Mouse (Mus musculus) cerebellum, adult 11-12 months (tissue): Measurements from ENCODE around the gene Prss27.

Experiments
- DNase-seq: peaks from one replicate; pipeline ENCODE4 v3.0.0; 2022

Gene Prss27

DNA sequence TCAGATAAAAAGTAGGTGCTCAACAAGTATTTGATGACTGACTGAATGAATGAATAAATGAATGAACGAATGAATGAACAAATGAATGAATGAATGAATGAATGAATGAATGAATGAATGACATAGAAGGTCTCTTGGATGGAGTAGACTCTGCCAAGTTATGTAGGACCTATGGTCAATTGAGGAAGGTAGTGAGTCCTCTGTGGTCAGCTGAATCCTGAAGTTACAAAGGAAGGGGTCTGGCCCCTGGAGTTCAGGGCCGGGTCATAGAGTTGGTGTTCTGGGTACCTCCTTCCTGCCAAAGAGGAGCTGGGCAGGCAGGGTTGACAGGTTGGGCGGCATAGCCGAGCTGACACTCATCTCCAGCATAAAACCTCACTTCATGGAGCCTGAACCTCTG, at the start of gene Prss27:
Gene Prss27 (plus strand): TSS at position 301 of the 400 bp plus-strand sequence.
- no peak for DNase-seq

DNA sequence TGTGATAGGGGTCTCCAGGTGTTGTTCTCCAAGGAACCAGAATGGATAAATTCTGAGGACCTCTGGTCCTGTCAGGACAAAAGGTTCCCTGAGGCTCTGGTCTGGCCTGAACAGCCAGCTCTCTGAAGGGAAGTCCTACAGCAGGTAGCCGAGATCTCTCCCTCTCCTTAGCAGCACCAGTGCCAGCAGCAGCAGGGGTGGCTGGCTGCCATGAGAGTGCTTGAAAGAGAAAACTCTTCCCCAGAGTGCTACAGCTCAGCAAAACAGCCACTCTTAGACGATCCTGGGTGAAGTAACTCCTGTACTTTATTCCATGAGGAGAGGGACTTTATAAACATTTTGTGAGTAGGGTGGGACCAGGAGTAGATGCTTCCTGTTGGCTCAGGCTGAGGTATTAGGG, 48.1 kb upstream of the Prss27 start:
- no peak for DNase-seq

- DNase-seq = no peak
Measured at GRCm38 (mm10) chr17:23992789-23993553, 45.0 kb upstream of the Prss27 start.

GRCm38 (mm10) chr17:23993559-23994428, 44.1 kb upstream of the Prss27 start:
- peak; percentile 80 for DNase-seq

GRCm38 (mm10) chr17:23994667-23995066, 43.3 kb upstream of the Prss27 start:
- DNase-seq = no peak

GRCm38 (mm10) chr17:23995421-23995820, 42.5 kb upstream of the Prss27 start:
- no peak for DNase-seq

- DNase-seq = no peak
Measured at GRCm38 (mm10) chr17:23997901-23998300, 40.0 kb upstream of the Prss27 start, which contains the start of gene Prss22. TSS of gene Prss22 (minus strand) at chr17:23998100.

DNA sequence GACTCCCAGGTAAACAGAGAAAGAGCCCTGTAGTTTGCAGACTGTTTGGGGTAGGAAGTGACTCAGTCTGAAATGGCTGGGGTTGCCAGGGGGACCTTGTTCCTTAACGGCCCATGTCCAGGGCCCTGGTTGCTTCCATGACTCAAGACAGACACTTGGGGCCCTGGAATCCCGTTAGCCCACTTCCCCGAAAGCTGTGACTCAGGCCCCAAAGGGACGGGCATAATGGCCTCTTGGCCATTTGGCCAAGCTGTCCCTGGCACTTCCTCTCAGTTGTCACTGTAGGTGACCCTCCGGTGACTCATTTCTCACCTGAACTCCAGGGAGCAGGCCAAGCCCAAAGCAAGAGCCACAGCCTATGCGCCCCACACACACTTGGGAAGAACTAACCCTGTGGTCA, 39.6 kb upstream of the Prss27 start:
- DNase-seq = no peak

DNA sequence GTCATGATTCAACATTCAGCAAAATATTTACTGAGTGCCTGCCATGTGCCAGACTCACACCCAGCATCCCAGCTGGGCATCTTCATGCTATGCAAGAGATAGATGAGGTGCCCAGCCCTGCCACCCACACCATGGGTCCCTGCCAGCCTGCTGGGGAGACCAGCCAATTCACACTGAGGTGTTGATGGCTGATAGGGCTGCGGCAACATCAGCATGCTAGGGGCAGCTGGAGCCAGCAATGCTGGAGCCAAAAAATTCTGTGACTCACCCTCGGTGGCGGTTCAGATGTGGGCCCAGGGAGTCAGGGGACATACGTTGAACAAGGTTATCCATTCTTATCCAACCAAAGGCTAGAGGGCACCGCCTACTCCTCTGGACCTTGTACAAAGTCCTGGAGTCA, 37.5 kb upstream of the Prss27 start:
- DNase-seq = no peak

DNA sequence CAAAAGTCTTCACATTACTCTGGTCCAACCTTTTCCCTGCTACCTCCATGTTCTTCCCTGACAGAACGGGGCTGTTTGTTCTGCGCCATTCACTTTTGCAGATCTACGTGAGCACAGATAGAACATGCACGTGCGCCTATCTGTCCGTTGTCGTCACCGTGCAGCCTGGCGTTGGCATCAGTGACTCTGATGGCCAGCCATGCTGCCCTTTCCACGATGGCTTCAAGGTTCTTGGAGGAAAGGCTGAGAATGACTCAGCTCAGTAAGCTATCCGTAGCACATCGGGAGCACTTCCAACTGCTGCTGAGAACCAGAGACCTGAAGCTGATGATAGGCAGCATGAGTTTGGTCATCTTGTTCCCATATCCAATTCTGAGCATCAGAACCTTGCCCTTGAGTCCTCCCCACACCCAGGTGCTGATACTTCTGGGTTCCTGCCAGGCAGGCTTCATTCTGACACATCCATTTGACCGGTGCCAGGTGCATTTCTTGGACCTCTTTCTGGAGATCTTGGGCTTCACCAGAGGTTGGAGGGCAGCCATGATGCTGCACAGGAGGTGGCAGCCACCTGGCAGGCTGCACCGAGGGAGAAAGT, 33.8 kb upstream of the Prss27 start:
- DNase-seq = peak; percentile 54

DNA sequence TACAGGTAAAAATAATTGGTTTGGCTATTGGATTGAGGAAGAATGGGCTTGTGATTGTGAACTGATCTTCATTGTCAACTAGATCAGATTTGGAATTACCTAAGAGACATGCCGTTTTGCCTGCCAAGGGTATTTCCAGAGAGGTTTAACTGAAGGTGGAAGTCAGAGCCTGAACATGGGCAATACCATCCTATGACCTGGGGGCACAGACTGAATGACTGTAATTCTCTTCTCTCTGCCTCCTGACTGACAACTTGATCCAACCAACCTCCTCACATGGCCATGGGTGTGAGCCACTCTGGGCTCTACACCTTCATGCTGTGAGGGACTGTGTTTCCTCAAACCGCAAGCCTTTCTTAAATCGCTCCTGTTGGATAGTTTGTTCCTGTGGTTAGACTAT, 32.9 kb upstream of the Prss27 start:
- no peak for DNase-seq

DNA sequence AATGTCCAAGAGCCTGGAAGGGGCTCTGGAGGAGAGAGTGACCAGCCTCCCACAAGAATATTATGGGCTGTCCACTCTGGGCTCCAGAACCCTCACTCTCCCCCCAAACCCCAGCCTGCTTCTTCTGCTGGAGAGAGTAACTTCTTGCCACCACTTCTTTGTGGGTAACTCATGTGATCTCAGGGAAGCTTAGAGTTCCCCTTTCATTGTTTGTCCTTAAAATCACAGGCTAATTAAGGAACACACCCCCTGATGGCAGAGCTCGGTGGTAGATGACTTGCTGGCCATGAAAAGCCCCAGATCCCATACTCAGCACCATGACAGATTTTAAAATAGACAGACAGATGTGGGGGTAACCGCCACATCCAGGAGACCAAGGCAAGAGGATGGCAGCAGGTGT, 31.0 kb upstream of the Prss27 start:
- DNase-seq = no peak

DNA sequence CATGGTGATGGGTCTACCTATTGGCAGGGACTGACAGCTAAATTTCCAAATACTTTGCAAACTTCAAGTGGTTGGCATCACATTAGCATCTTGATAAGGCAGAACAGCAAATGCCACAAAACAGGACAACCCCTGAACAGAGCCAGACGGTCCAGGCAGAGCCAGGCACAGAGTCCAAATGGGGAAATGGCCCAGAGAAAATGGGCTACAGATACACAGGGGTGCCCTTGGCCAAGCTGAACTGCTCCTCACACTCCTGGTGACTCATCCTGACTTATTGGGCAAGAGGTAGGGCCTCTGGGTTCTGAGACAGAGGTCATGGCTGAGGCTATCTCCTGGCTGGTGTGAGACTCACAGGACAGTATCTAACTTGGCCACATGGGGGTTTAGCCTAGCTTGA, 30.6 kb upstream of the Prss27 start:
- DNase-seq = no peak

DNA sequence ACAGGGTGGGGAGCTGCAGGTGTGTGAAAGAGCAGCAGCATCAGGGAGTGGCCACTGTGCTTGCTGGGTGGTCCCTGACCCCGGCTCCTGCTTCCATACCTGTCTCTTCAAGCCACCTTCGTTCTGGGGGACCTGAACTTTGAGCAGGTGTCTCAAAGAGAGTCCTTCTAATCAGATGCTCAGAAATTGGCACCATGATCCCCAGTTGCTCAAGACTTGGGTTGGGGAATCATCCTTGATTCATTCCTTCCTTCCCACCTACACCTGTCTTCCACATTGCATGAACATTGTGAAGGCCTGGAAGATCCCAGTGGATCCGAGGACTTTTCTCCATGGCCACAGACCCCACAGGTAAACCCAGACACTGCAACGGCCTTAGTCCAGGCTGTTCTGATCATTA, 29.8 kb upstream of the Prss27 start:
- DNase-seq = no peak

DNA sequence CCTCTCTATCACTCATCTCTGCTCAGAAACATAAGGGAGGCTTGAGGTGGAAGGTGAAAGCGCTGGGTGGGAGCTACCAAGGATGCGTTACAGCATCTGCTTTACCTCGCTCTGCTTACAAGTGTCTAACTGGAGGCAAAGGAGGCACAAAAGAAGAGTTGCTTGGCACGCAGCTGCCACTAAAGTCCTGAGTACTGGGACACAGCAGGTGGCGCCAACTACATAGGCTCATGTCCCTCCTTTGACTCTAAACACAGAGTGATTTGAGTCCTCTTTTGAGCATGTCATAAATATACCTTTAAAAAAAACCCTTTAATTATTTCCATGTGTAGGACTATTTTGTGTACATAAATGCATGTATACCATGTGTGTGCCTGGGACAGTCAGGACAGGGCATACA, 28.3 kb upstream of the Prss27 start:
- no peak for DNase-seq

DNA sequence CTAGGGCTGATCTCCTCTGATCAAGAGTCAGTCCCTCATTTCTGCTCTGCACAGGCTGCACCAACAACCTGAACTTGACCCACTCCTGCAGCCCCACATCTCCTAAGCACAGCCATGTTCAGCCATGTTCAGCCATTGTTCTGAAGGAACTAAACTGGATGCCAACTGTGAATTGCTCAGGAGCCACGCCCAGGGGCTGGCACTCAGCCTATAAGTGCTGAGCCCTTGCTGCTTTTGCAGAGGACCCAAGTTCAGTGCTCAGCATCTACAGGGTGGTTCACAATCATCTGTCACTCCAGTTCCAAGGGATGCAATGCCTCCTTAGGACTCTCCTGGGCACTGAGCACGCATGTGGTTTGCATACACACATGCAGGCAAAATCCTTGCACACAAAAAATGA, 25.0 kb upstream of the Prss27 start:
- DNase-seq = no peak

- no peak for DNase-seq
Measured at GRCm38 (mm10) chr17:24014433-24014965, 23.4 kb upstream of the Prss27 start.

- no peak for DNase-seq
Measured at GRCm38 (mm10) chr17:24015727-24016126, 22.2 kb upstream of the Prss27 start.

DNA sequence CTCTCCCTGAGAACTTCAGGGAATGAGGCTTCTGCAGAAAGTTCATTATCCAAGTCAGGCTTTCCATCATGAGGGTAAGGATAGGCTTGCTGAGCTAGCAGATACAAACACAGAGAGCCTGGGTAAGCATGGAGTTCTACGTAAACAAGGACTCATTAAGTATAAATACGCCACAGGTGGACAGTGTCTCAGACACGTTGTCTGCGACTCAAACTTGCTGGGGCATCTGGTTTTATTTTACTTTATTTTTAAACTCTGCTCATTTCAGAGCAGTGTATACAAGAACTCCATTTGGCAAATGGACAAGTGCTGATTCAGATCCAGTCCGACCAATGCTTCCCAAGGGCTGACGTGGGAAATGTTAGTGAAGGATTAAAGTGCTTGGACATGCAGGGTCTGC, 17.2 kb upstream of the Prss27 start:
- DNase-seq = no peak

DNA sequence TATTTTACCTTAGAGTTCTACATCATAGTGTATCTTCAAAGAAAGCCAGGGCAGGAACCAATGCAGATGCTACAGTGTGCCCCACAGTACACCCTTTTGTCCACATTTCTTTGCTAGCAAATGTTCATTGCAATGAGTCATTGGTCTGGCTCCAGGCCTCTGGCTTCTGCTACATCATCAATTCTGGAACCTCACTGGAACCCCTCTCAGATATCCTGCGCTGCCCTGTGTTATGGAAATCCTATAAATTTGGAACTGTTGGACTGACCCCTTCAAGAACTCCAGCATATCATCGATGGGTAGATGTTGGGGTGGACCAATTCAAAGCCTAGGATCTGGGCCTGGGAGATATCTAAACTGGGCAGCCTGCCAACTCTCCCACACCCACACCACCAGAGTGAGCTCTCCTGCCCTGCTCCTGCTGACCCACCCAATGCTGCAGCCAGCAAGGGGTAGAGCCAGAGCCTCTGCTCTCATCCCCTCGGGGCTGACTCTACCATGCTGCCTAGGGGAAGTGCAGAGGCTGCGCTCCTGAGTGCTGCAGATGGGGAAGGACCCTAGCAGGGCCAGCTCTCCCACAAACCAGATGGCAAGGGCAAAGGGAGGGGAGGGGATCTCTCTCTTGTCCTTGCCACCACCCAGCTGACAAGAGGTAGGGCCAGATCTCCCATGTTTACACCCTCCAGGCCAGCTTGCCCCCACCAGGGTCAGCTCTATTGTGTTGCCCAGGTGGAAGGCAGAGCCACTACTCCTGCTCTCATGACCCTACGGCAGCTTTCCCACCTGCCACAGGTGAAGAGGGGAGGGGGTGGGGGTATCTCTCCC, 16.4 kb upstream of the Prss27 start:
- no peak for DNase-seq

GRCm38 (mm10) chr17:24029477-24029876, 8.5 kb upstream of the Prss27 start:
- DNase-seq = no peak

GRCm38 (mm10) chr17:24030551-24030950, 7.4 kb upstream of the Prss27 start:
- no peak for DNase-seq

DNA sequence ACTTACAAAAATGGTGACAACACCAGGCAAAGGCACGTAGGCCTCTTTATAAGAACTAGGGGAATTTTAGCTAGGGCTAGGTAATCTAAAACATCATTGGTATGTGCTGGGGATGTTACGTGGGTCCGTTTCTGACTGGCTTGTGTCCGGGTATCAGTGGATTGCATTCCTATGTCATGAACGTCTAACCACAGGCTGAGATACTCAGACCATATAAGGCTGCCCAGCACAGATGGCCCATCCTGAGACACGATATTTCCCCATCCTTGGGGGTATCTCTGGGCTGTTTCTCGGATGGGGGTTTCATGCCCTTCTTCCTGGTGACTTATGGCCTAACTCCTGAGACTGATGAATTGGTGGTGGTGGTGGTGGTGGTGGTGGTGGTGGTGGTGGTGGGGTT, 2.9 kb upstream of the Prss27 start:
- no peak for DNase-seq
